Mouse (Mus musculus): Measurements from ENCODE around the gene Parp8. TPM values are rescaled to one million over a fixed set of nuclear protein-coding genes. Genes with fewer than 3 reads are reported as not detected.
A peak's percentile ranks its signal among the peaks of the same experiment; 100 is the strongest.

Gene Parp8
- polyA plus RNA-seq, 1 experiment from 2014 or later, result 27.2 TPM

DNA sequence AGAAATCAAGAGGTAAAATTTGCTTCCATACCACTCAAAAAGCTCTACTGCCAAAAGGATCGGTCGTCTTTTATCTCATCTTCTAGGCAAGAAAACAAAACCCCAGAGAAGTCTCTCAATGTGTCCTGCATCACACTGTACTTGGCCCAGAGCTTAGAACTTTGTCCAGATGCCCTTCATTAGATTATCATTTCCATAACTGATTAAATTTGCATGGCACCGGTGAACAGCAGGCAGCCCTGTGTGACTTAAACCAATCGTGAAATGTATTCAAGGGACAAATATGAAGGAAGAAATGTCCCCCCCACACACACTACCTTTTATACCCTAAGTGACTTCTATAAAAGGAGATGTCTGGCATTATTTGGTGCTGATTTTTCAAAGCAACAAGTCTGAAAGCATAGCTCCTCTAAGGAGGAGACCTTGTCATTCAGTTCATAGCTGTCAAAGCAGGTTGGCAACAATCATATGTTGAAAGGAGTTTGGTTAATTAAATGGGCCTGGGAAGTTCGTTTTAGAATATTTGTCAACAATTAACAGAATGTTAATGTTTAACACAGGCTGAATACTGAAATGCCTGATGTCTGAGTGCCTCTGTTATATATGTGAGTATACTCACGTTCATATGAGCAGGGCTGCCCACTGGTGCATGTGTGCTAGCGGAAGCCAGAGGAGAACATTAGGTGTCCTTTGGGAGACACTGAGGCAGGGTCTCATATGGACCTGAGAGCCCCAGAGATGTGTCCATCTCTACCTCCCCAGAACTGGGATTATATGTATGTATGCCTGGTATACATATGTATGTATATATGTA lies 66.4 kb downstream of the Parp8 start:
- H3K27ac ChIP-seq (ENCODE audit: low read depth, low read length), result no peak overlapping the region
- 0 out of 2 replicates have a peak, but pooled peaks have one; percentile 21 for ATAC-seq
- 63% methylated on average over 7 of the region's 7 CpGs for WGBS
- no peaks in the 10 kb centered on the region for H3K27me3 ChIP-seq (replicated peaks; ENCODE audit: control insufficient read depth, insufficient read depth, low read length)
- no peak overlapping the region for H3K9ac ChIP-seq (ENCODE audit: low read depth, low read length)
- no peaks in the 10 kb centered on the region for H3K9me3 ChIP-seq (ENCODE audit: control insufficient read depth, low read length)
- H3K36me3 ChIP-seq (ENCODE audit: control insufficient read depth, insufficient read depth, low read length), result no peaks in the 10 kb centered on the region
- H3K4me1 ChIP-seq (ENCODE audit: control insufficient read depth, insufficient read depth, low read depth, low read length), result peaks cover 3% of the 10 kb centered on the region
- no peak overlapping the region for H3K4me3 ChIP-seq (ENCODE audit: low read length)
- H3K4me2 ChIP-seq (ENCODE audit: low read length), result no peak overlapping the region

DNA sequence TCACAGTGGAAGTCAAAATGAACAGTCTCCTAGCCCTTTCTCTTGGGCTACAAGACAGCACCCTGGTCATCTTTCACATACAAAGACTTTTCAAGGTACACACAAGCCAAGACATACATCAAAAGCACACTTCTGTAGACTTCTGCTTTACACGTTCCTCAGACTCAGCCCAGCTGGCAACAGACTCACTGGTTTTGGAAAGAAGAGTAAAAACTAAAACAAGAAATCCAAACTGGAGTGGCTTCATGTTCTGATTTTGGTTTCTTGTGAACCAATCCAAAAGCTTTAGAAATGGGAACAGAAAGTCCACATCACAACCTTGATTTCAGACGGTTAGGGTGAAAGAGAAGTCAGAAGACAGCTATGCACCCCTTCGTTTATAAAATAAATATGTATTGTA lies 67.8 kb downstream of the Parp8 start:
- no peak for ATAC-seq
- WGBS, result 92% methylated on average over 3 of the region's 3 CpGs
- Histone ChIP-seq H3K9ac (ENCODE audit: low read depth, low read length) (no peak overlapping the region), H3K4me3 (ENCODE audit: low read length) (no peak overlapping the region), H3K4me2 (ENCODE audit: low read length) (no peak overlapping the region), H3K4me1 (ENCODE audit: control insufficient read depth, insufficient read depth, low read depth, low read length) (no peaks in the 10 kb centered on the region), H3K27ac (ENCODE audit: low read depth, low read length) (no peak overlapping the region), H3K36me3 (ENCODE audit: control insufficient read depth, insufficient read depth, low read length) (no peaks in the 10 kb centered on the region), H3K9me3 (ENCODE audit: control insufficient read depth, low read length) (no peaks in the 10 kb centered on the region), H3K27me3 (replicated peaks; ENCODE audit: control insufficient read depth, insufficient read depth, low read length) (no peaks in the 10 kb centered on the region)

DNA sequence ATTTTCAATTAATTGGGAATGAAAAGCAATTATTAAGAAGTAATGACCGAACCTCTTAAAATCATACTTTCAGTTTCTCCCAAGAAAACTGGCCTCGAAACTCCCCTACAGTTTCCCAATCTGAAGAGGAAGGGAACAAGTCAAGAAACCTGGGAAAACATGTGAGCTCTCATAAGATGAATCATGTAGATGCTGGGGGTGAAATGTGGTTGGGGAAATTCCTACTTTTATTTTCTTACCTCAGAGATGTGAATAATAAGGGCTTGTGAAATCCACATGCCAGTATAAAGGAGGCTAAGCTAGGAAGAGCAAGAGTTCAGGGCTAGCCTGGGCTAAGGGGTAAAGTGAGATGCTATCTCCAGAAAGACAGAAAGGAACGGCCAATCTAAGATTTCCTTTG lies 74.0 kb downstream of the Parp8 start:
- Histone ChIP-seq H3K36me3 (ENCODE audit: control insufficient read depth, insufficient read depth, low read length) (no peaks in the 10 kb centered on the region), H3K4me2 (ENCODE audit: low read length) (no peak overlapping the region), H3K27me3 (replicated peaks; ENCODE audit: control insufficient read depth, insufficient read depth, low read length) (no peaks in the 10 kb centered on the region), H3K9ac (ENCODE audit: low read depth, low read length) (no peak overlapping the region), H3K9me3 (ENCODE audit: control insufficient read depth, low read length) (no peaks in the 10 kb centered on the region), H3K4me3 (ENCODE audit: low read length) (no peak overlapping the region), H3K4me1 (ENCODE audit: control insufficient read depth, insufficient read depth, low read depth, low read length) (peaks cover 3% of the 10 kb centered on the region; the same call in 1 of the 2 replicates), H3K27ac (ENCODE audit: low read depth, low read length) (no peak overlapping the region)
- no peak for ATAC-seq
- WGBS, result 96% methylated on average over 3 of the region's 3 CpGs

DNA sequence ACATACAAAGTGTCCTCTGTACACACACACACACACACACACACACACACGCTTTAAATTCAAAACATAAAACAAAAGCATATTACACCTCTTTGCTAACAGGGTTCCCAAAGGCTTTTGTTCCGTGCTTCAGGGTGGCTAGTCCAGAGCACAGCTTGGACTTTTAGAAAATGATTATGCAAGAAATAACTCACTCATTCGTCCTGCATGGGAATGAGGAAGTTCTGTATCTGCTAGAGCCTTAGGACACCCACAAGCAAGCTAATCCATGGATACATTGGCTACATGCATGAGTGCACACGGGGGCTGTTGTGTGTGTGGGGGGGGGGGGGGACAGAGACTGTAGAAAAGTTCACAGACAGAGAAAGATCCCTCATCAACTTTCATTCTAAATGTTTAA lies 75.8 kb downstream of the Parp8 start:
- H3K9ac ChIP-seq (ENCODE audit: low read depth, low read length), result no peak overlapping the region
- no peak overlapping the region for H3K4me3 ChIP-seq (ENCODE audit: low read length)
- no peak overlapping the region for H3K4me2 ChIP-seq (ENCODE audit: low read length)
- 70% methylated on average over 4 of the region's 4 CpGs for WGBS
- H3K9me3 ChIP-seq (ENCODE audit: control insufficient read depth, low read length), result no peaks in the 10 kb centered on the region
- no peak overlapping the region for H3K27ac ChIP-seq (ENCODE audit: low read depth, low read length)
- no peaks in the 10 kb centered on the region for H3K36me3 ChIP-seq (ENCODE audit: control insufficient read depth, insufficient read depth, low read length)
- ATAC-seq, result no peak
- H3K27me3 ChIP-seq (replicated peaks; ENCODE audit: control insufficient read depth, insufficient read depth, low read length), result no peaks in the 10 kb centered on the region
- peaks cover 3% of the 10 kb centered on the region for H3K4me1 ChIP-seq (ENCODE audit: control insufficient read depth, insufficient read depth, low read depth, low read length)

DNA sequence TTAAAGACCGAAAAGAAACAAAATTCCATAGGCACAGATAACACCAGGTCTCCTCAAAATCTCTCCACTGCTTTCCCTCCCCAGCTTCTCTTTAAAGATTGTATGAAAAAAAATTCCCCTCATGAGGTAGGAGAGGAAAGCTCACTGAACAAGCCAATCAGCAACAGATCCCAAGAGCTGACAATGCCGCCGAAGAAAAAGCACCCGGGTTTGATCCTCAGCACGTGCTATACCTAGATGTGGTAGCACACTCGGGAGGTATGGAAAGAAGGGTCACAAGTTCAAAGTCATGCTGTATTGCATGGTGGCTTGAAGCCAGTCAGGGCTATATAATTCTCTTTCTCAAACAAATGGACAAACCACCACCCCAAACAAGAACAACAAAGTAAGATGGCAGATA lies 76.3 kb downstream of the Parp8 start:
- H3K27ac ChIP-seq (ENCODE audit: low read depth, low read length), result no peak overlapping the region
- H3K4me3 ChIP-seq (ENCODE audit: low read length), result no peak overlapping the region
- ATAC-seq, result no peak
- no peaks in the 10 kb centered on the region for H3K27me3 ChIP-seq (replicated peaks; ENCODE audit: control insufficient read depth, insufficient read depth, low read length)
- H3K9me3 ChIP-seq (ENCODE audit: control insufficient read depth, low read length), result no peaks in the 10 kb centered on the region
- H3K4me2 ChIP-seq (ENCODE audit: low read length), result no peak overlapping the region
- 91% methylated on average over 6 of the region's 6 CpGs for WGBS
- H3K4me1 ChIP-seq (ENCODE audit: control insufficient read depth, insufficient read depth, low read depth, low read length), result peaks cover 3% of the 10 kb centered on the region
- no peak overlapping the region for H3K9ac ChIP-seq (ENCODE audit: low read depth, low read length)
- H3K36me3 ChIP-seq (ENCODE audit: control insufficient read depth, insufficient read depth, low read length), result no peaks in the 10 kb centered on the region

DNA sequence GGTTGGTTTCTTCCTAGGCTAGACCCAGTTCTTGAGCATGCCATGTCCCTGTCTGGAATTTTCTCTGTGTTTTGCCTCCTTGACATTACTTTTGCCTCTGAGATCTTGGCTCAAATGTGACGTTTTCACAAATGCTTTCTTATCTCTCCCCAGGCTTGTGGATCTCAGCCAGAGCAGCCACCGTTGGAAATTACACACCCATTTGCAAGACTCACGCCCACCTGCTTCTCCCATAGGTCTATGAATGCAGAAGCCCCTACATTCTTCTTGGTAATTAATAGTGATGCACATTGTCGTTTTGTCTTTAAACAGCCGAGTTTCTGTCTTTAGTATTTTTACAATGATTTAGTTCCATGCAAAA lies 77.1 kb downstream of the Parp8 start:
- no peak for ATAC-seq
- 54% methylated on average over 5 of the region's 5 CpGs for WGBS
- H3K9me3 ChIP-seq (ENCODE audit: control insufficient read depth, low read length), result no peaks in the 10 kb centered on the region
- H3K4me2 ChIP-seq (ENCODE audit: low read length), result no peak overlapping the region
- H3K27me3 ChIP-seq (replicated peaks; ENCODE audit: control insufficient read depth, insufficient read depth, low read length), result no peaks in the 10 kb centered on the region
- H3K9ac ChIP-seq (ENCODE audit: low read depth, low read length), result no peak overlapping the region
- no peak overlapping the region for H3K4me3 ChIP-seq (ENCODE audit: low read length)
- no peaks in the 10 kb centered on the region for H3K36me3 ChIP-seq (ENCODE audit: control insufficient read depth, insufficient read depth, low read length)
- H3K4me1 ChIP-seq (ENCODE audit: control insufficient read depth, insufficient read depth, low read depth, low read length), result peaks cover 3% of the 10 kb centered on the region
- H3K27ac ChIP-seq (ENCODE audit: low read depth, low read length), result no peak overlapping the region

DNA sequence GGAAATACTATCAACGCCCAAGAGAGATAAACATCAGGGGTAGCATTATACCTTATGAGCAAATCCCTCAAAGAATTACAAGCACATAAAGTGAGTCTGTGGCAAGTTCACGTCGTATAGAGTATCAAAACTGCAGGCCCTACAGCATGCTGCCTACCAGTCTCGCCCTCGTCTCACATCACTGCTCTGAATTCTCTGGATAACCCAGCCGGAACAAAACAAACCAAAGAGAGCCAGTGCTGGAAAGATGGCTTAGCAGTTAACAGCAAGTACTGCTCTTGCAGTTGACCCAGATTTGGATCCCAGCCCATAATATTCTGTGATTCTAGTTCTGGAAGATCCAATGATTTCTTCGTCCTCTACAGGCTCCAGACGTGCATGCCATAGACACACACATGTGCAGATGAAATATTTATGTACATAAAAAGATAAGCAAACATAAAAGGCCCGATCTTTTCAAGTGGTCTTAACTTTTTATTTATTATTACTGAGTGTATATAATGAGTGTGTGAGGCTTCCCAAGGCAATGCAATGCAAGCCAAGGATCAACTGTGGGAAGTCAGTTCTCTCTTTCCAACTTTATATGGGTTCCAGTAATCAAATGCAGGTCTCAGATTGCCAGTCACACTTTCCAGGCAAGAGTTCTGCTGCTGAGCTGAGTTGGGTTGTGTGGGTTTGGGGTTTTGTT lies 77.6 kb downstream of the Parp8 start:
- no peak overlapping the region for H3K9ac ChIP-seq (ENCODE audit: low read depth, low read length)
- no peak overlapping the region for H3K4me2 ChIP-seq (ENCODE audit: low read length)
- H3K4me3 ChIP-seq (ENCODE audit: low read length), result no peak overlapping the region
- H3K27ac ChIP-seq (ENCODE audit: low read depth, low read length), result no peak overlapping the region
- no peaks in the 10 kb centered on the region for H3K9me3 ChIP-seq (ENCODE audit: control insufficient read depth, low read length)
- no peaks in the 10 kb centered on the region for H3K27me3 ChIP-seq (replicated peaks; ENCODE audit: control insufficient read depth, insufficient read depth, low read length)
- H3K4me1 ChIP-seq (ENCODE audit: control insufficient read depth, insufficient read depth, low read depth, low read length), result peaks cover 3% of the 10 kb centered on the region
- no peak for ATAC-seq
- WGBS, result 68% methylated on average over 9 of the region's 9 CpGs
- H3K36me3 ChIP-seq (ENCODE audit: control insufficient read depth, insufficient read depth, low read length), result no peaks in the 10 kb centered on the region

DNA sequence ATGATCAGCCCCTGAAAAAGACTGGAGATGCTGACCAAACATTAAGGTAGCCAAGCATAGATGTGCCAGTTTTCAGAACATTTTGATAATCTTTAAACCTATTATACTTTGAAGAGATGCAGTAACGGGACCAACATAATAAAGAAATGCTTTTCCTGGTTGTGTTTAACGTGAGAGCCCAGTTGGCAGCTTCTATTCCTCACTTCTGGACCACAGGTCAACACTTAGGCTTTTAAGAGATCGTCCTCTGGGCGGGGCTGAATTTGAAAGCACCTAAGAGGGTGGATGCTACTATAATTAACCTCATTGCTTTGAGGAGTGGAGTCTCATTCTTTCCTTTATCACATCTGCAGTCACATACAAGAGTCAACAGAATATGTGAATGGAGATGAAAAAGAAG lies 78.8 kb downstream of the Parp8 start:
- H3K9ac ChIP-seq (ENCODE audit: low read depth, low read length), result no peak overlapping the region
- no peak overlapping the region for H3K27ac ChIP-seq (ENCODE audit: low read depth, low read length)
- no peaks in the 10 kb centered on the region for H3K9me3 ChIP-seq (ENCODE audit: control insufficient read depth, low read length)
- peaks cover 3% of the 10 kb centered on the region for H3K4me1 ChIP-seq (ENCODE audit: control insufficient read depth, insufficient read depth, low read depth, low read length)
- WGBS, result 79% methylated on average over 4 of the region's 4 CpGs
- no peak for ATAC-seq
- H3K4me3 ChIP-seq (ENCODE audit: low read length), result no peak overlapping the region
- no peaks in the 10 kb centered on the region for H3K27me3 ChIP-seq (replicated peaks; ENCODE audit: control insufficient read depth, insufficient read depth, low read length)
- no peaks in the 10 kb centered on the region for H3K36me3 ChIP-seq (ENCODE audit: control insufficient read depth, insufficient read depth, low read length)
- no peak overlapping the region for H3K4me2 ChIP-seq (ENCODE audit: low read length)

DNA sequence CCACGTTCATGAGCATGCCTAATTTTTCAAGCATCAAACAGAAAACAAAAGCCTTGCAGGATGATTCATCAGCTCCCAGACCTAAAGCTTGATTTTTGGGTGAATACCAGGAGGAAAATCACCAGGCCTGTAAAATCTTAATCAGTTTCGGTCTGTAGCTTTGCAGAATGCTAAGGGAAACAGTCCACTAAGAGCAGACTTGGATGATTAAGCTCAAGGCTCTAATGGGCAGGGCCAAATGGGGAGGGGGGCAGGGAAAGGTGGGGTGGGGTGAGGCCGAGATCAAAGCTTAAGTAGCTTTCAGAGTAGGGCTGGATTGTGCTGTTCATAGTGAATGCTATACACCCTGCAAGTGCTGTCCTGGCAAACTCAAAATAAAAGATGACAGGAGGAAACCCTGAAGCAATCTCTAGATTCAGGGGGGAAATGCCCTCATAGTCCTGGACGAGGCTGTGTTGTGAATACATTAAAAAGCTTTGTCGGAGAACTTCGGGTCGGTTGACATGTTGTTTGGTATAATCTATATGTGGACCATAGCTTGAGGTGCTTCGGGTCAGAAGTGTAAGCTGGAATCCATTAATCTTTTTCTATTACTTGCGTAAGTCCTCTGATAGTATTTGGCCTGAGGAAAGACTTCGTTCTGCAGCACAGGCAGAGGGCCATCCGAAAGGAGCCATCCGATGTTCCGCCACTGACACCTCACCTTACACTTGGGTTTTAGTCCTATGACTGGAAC lies 83.9 kb downstream of the Parp8 start:
- Histone ChIP-seq H3K9ac (ENCODE audit: low read depth, low read length) (no peak overlapping the region), H3K27ac (ENCODE audit: low read depth, low read length) (no peak overlapping the region), H3K27me3 (replicated peaks; ENCODE audit: control insufficient read depth, insufficient read depth, low read length) (no peaks in the 10 kb centered on the region), H3K9me3 (ENCODE audit: control insufficient read depth, low read length) (no peaks in the 10 kb centered on the region), H3K4me2 (ENCODE audit: low read length) (no peak overlapping the region), H3K4me3 (ENCODE audit: low read length) (no peak overlapping the region), H3K4me1 (ENCODE audit: control insufficient read depth, insufficient read depth, low read depth, low read length) (no peaks in the 10 kb centered on the region; the same call in 1 of the 2 replicates), H3K36me3 (ENCODE audit: control insufficient read depth, insufficient read depth, low read length) (no peaks in the 10 kb centered on the region)
- 60% methylated on average over 13 of the region's 13 CpGs for WGBS
- ATAC-seq, result peak; percentile 10; the same call in 1 of the 2 replicates
